Mouse (Mus musculus) embryonic fibroblast, embryonic 13.5 days (primary cell): ENCODE data around the gene Tnfaip3.

ENCODE experiments used
- CTCF ChIP-seq: IDR thresholded peaks from 2 replicates; pipeline ENCODE4 v1.5.1; 2011; ENCODE audit warnings: mild to moderate bottlenecking, control low read depth, low read length, moderate library complexity, borderline replicate concordance; ENCODE audit not compliant: insufficient read depth
- POLR2A ChIP-seq: IDR thresholded peaks from 2 replicates; pipeline ENCODE4 v1.6.1; 2011; ENCODE audit warnings: low read depth, mild to moderate bottlenecking, control low read depth, low read length, moderate library complexity

DNA sequence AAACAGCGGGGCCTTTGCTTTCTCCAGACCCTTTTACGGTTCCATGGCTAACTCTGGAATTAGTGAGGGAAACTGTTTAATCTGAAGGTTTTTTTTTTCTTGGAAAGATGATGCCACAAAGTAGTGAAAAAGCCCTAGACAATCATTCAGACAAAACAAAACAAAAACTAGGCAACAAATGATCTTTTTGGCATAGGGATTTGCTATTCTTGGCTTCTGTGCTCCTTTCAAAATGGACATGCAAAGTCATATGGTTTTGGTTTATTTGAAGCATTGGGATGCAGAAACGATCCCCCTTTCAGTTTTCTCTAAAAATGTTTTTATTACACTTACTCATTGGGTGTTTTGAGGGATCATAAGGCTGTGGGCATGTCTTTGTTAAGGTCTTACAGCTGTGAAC lies 41.0 kb downstream of the Tnfaip3 start:
- no peak for TF ChIP-seq CTCF
- TF ChIP-seq POLR2A: no peak
